Mouse (Mus musculus): ENCODE data around the gene Prc1. TPM values are rescaled to one million over a fixed set of nuclear protein-coding genes. Genes with fewer than 3 reads are reported as not detected.

Prc1 gene
- total and polyA plus RNA-seq, 3 experiments = 0.47 to 1.5 (median 1.1) TPM

- Histone ChIP-seq H3K27me3 (ENCODE audit: control insufficient read depth, insufficient read depth, low read length) (no peaks in the 10 kb centered on the region), H3K4me1 (ENCODE audit: control insufficient read depth, insufficient read depth, low read length) (no peaks in the 10 kb centered on the region), H3K27ac (no peak overlapping the region), H3K36me3 (ENCODE audit: control insufficient read depth, insufficient read depth, low read length) (no peaks in the 10 kb centered on the region), H3K9ac (ENCODE audit: low read depth, low read length) (no peak overlapping the region), H3K4me3 (no peak overlapping the region), H3K79me2 (replicated peaks; ENCODE audit: control insufficient read depth, insufficient read depth, low read length) (no peaks in the 10 kb centered on the region)
- TF ChIP-seq EP300 (IDR thresholded peaks at IDR 0.05; ENCODE audit: insufficient read depth, low read depth, low read length) (no peak), POLR2A (IDR thresholded peaks at IDR 0.05; ENCODE audit: insufficient read depth, low read depth, low read length) (no peak), CTCF (IDR thresholded peaks at IDR 0.05) (no peak)
- intact Hi-C loops (cut with DNase I) = no loop called here
- 64% methylated on average over 8 of the region's 8 CpGs for WGBS
- no peak for DNase-seq
These were observed 62.9 kb downstream of the Prc1 start for GRCm38 (mm10) chr7:80357156-80357555.

- intact Hi-C loops (cut with DNase I) = no loop called here
- no peak overlapping the region for H3K4me3 ChIP-seq
- H3K27me3 ChIP-seq (ENCODE audit: control insufficient read depth, insufficient read depth, low read length) = no peaks in the 10 kb centered on the region
- H3K4me1 ChIP-seq (ENCODE audit: control insufficient read depth, insufficient read depth, low read length) = no peaks in the 10 kb centered on the region
- no peak for DNase-seq
- no peaks in the 10 kb centered on the region for H3K79me2 ChIP-seq (replicated peaks; ENCODE audit: control insufficient read depth, insufficient read depth, low read length)
- H3K27ac ChIP-seq = no peak overlapping the region
- no peak for TF ChIP-seq CTCF (IDR thresholded peaks at IDR 0.05)
- TF ChIP-seq EP300 (IDR thresholded peaks at IDR 0.05; ENCODE audit: insufficient read depth, low read depth, low read length) = no peak
- no peak for TF ChIP-seq POLR2A (IDR thresholded peaks at IDR 0.05; ENCODE audit: insufficient read depth, low read depth, low read length)
- WGBS = 62% methylated on average over 4 of the region's 4 CpGs
- H3K9ac ChIP-seq (ENCODE audit: low read depth, low read length) = no peak overlapping the region
- H3K36me3 ChIP-seq (ENCODE audit: control insufficient read depth, insufficient read depth, low read length) = no peaks in the 10 kb centered on the region
These were observed 63.8 kb downstream of the Prc1 start for GRCm38 (mm10) chr7:80358039-80358438.

GRCm38 (mm10) chr7:80360435-80360834 is 66.2 kb downstream of the Prc1 start:
- no peaks in the 10 kb centered on the region for H3K4me1 ChIP-seq (ENCODE audit: control insufficient read depth, insufficient read depth, low read length)
- H3K9ac ChIP-seq (ENCODE audit: low read depth, low read length) = no peak overlapping the region
- WGBS = 55% methylated on average over 3 of the region's 3 CpGs
- no peak for TF ChIP-seq POLR2A (IDR thresholded peaks at IDR 0.05; ENCODE audit: insufficient read depth, low read depth, low read length)
- no peak for TF ChIP-seq EP300 (IDR thresholded peaks at IDR 0.05; ENCODE audit: insufficient read depth, low read depth, low read length)
- no peak for TF ChIP-seq CTCF (IDR thresholded peaks at IDR 0.05)
- no peak overlapping the region for H3K27ac ChIP-seq
- H3K79me2 ChIP-seq (replicated peaks; ENCODE audit: control insufficient read depth, insufficient read depth, low read length) = no peaks in the 10 kb centered on the region
- no peak for DNase-seq
- H3K36me3 ChIP-seq (ENCODE audit: control insufficient read depth, insufficient read depth, low read length) = no peaks in the 10 kb centered on the region
- H3K4me3 ChIP-seq = no peak overlapping the region
- no peaks in the 10 kb centered on the region for H3K27me3 ChIP-seq (ENCODE audit: control insufficient read depth, insufficient read depth, low read length)
- intact Hi-C loops (cut with DNase I) = no loop called here

- TF ChIP-seq POLR2A (IDR thresholded peaks at IDR 0.05; ENCODE audit: insufficient read depth, low read depth, low read length) (no peak), CTCF (IDR thresholded peaks at IDR 0.05) (no peak)
- DNase-seq = peak in 1 of 2 experiments; percentile 52
- H3K4me3 ChIP-seq = no peak overlapping the region
- no peaks in the 10 kb centered on the region for H3K27me3 ChIP-seq (ENCODE audit: control insufficient read depth, insufficient read depth, low read length)
- 39% methylated on average over 2 of the region's 2 CpGs for WGBS
- peaks cover 9% of the 10 kb centered on the region for H3K4me1 ChIP-seq (ENCODE audit: control insufficient read depth, insufficient read depth, low read length)
- H3K9ac ChIP-seq (ENCODE audit: low read depth, low read length) = no peak overlapping the region
- H3K79me2 ChIP-seq (replicated peaks; ENCODE audit: control insufficient read depth, insufficient read depth, low read length) = no peaks in the 10 kb centered on the region
- no peaks in the 10 kb centered on the region for H3K36me3 ChIP-seq (ENCODE audit: control insufficient read depth, insufficient read depth, low read length)
- intact Hi-C loops (cut with DNase I) = no loop called here
- H3K27ac ChIP-seq = no peak overlapping the region
These were observed 71.5 kb downstream of the Prc1 start for GRCm38 (mm10) chr7:80365759-80366158.

Other genes starting within 250 kb of the Prc1 start
- gene Idh2, start 179.1 kb upstream of the Prc1 start, total RNA-seq (2021) = 1,000 to 10,000 TPM; 1,877 to 2,293 TPM
- gene Idh2, start 179.1 kb upstream of the Prc1 start, polyA plus RNA-seq (2012; rRNA removed) = 1,651 and 1,954 TPM in 2 replicates
- 10 to 100 TPM; 10.5 to 11.4 TPM for gene Sema4b, start 107.6 kb upstream of the Prc1 start, total RNA-seq (2021)
- gene Sema4b, start 107.6 kb upstream of the Prc1 start, polyA plus RNA-seq (2012; rRNA removed) = 10.5 and 12.3 TPM in 2 replicates
- 10 to 100 TPM; 14.1 to 16.1 TPM for gene Cib1, start 61.6 kb upstream of the Prc1 start, total RNA-seq (2021)
- 35.1 and 38.4 TPM in 2 replicates for gene Cib1, start 61.6 kb upstream of the Prc1 start, polyA plus RNA-seq (2012; rRNA removed)
- gene Gdpgp1, start 61.6 kb upstream of the Prc1 start, total RNA-seq (2021) = 1 to 10 TPM; 1.5 to 2.2 TPM
- 1.4 and 1.5 TPM in 2 replicates for gene Gdpgp1, start 61.6 kb upstream of the Prc1 start, polyA plus RNA-seq (2012; rRNA removed)
- gene Ttll13, start 48.1 kb upstream of the Prc1 start, total RNA-seq (2021) = under 1 TPM; 0.23 to 0.39 TPM
- 0.20 and 0.23 TPM in 2 replicates for gene Ttll13, start 48.1 kb upstream of the Prc1 start, polyA plus RNA-seq (2012; rRNA removed)
- gene Ngrn, start 33.2 kb upstream of the Prc1 start, total RNA-seq (2021) = 10 to 100 TPM; 22.9 to 27.2 TPM
- 16.8 and 26.2 TPM in 2 replicates for gene Ngrn, start 33.2 kb upstream of the Prc1 start, polyA plus RNA-seq (2012; rRNA removed)
- 1 to 10 TPM; 6.1 to 6.2 TPM for gene Vps33b, start 24.8 kb upstream of the Prc1 start, total RNA-seq (2021)
- gene Vps33b, start 24.8 kb upstream of the Prc1 start, polyA plus RNA-seq (2012; rRNA removed) = 5.1 and 5.2 TPM in 2 replicates
- 1 to 10 TPM; 5.6 to 6.1 TPM for gene Rccd1, start 30.0 kb downstream of the Prc1 start, total RNA-seq (2021)
- gene Rccd1, start 30.0 kb downstream of the Prc1 start, polyA plus RNA-seq (2012; rRNA removed) = 7.0 and 7.4 TPM in 2 replicates
- gene Unc45a, start 46.6 kb downstream of the Prc1 start, total RNA-seq (2021) = 10 to 100 TPM; 15.8 to 16.8 TPM
- 23.0 and 24.0 TPM in 2 replicates for gene Unc45a, start 46.6 kb downstream of the Prc1 start, polyA plus RNA-seq (2012; rRNA removed)
- 10 to 100 TPM; 30.0 to 39.9 TPM for gene Hddc3, start 48.7 kb downstream of the Prc1 start, total RNA-seq (2021)
- 47.7 and 77.5 TPM in 2 replicates for gene Hddc3, start 48.7 kb downstream of the Prc1 start, polyA plus RNA-seq (2012; rRNA removed)
- 10 to 100 TPM; 55.7 to 58.7 TPM for gene Man2a2, start 76.9 kb downstream of the Prc1 start, total RNA-seq (2021)
- 75.8 and 82.4 TPM in 2 replicates for gene Man2a2, start 76.9 kb downstream of the Prc1 start, polyA plus RNA-seq (2012; rRNA removed)
- gene Fes, start 93.5 kb downstream of the Prc1 start, total RNA-seq (2021) = 1 to 10 TPM; 8.9 to 9.8 TPM
- gene Fes, start 93.5 kb downstream of the Prc1 start, polyA plus RNA-seq (2012; rRNA removed) = 15.4 and 17.3 TPM in 2 replicates
- gene Furin, start 111.0 kb downstream of the Prc1 start, total RNA-seq (2021) = 100 to 1,000 TPM; 108 to 129 TPM
- 64.9 and 79.4 TPM in 2 replicates for gene Furin, start 111.0 kb downstream of the Prc1 start, polyA plus RNA-seq (2012; rRNA removed)
- 1 to 10 TPM in 1 of 2 experiments, under 1 TPM in 1; 0.91 to 1.3 TPM for gene Blm, start 240.7 kb downstream of the Prc1 start, total RNA-seq (2021)
- 0.59 and 0.67 TPM in 2 replicates for gene Blm, start 240.7 kb downstream of the Prc1 start, polyA plus RNA-seq (2012; rRNA removed)